Mouse (Mus musculus) intestine, embryonic 16.5 days (tissue): ENCODE results near the gene Gja3. TPM values are rescaled to one million over a fixed set of nuclear protein-coding genes. Genes with fewer than 3 reads are reported as not detected.
"Not testable (repeated sequence)": the region's sequence is repeated elsewhere in the genome, so short reads cannot be mapped to it uniquely, and the experiment has no call there.

Experiments
- ATAC-seq: fragments of 200-750 bp; cut with Nextera tagmentation; 2 replicates; pipeline ENCODE4 v1.8.0; 2017; ENCODE audit warnings: moderate TSS enrichment, moderate library complexity
- H3K27ac ChIP-seq: fragments of 300-500 bp; sonication (generic); 2 replicates; pipeline ENCODE4 v1.5.1; 2014; ENCODE audit warnings: mild to moderate bottlenecking, low read length
- H3K27me3 ChIP-seq: fragments of 300-500 bp; sonication (generic); replicated peaks from 2 replicates; pipeline ENCODE4 v1.6.1; 2014; ENCODE audit warnings: low read length, control low read depth, mixed read lengths; ENCODE audit not compliant: control insufficient read depth, insufficient read depth
- H3K36me3 ChIP-seq: fragments of 300-500 bp; sonication (generic); 2 replicates; pipeline ENCODE4 v1.6.1; 2014; ENCODE audit warnings: low read length, control low read depth; ENCODE audit not compliant: control insufficient read depth, insufficient read depth
- H3K4me1 ChIP-seq: fragments of 300-500 bp; sonication (generic); 2 replicates; pipeline ENCODE4 v1.6.1; 2014; ENCODE audit warnings: low read length, control low read depth, mixed read lengths; ENCODE audit not compliant: control insufficient read depth, insufficient read depth
- H3K4me2 ChIP-seq: fragments of 300-500 bp; sonication (generic); 2 replicates; pipeline ENCODE4 v1.6.1; 2014; ENCODE audit warnings: low read depth, low read length, control low read depth
- H3K4me3 ChIP-seq: fragments of 300-500 bp; sonication (generic); 2 replicates; pipeline ENCODE4 v1.5.1; 2014; ENCODE audit warnings: mild to moderate bottlenecking, low read length
- H3K9ac ChIP-seq: fragments of 300-500 bp; sonication (generic); 2 replicates; pipeline ENCODE4 v1.6.1; 2014; ENCODE audit warnings: low read depth, low read length
- H3K9me3 ChIP-seq: fragments of 300-500 bp; sonication (generic); 2 replicates; pipeline ENCODE4 v1.6.1; 2016; ENCODE audit warnings: low read length, control low read depth; ENCODE audit not compliant: control insufficient read depth
- WGBS: fragments of 180-500 bp; shearing (Covaris S2); extraction: QIAGEN DNeasy Blood & Tissue Kit; methylation state at CpG from one replicate; pipeline ENCODE4 v1.1.7; 2014; 5-methylcytosine and 5-hydroxymethylcytosine counted together
- polyA plus RNA-seq: library from polyadenylated mRNA; unstranded; fragments of >200 nt; fragmentation: Nextera tagmentation; extraction: Ambion mirVana; gene quantifications from 2 replicates; pipeline ENCODE4 v1.2.1, GENCODE M21; 2015

Gene Gja3
- polyA plus RNA-seq, 1 experiment from 2014 or later, result 0.26 TPM

DNA sequence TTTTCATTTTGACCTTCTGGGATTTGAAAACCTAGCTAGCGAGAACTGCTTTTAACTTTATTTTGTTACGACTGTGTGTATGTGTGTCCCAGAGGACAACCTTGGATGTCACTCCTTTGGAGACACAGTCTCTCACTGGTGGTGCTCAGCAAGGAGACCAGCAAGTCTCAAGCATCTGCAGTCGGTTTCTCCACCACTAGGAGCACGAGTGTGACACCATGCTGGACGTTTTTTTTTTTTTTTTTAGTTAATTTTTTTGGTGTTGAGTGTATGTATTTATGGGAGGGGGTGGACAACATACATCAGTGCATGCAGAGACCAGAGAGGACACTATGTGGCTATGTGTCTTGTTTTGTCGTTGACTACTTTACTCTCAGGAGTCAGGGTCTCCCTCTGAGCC lies 5.2 kb downstream of the Gja3 start:
- no peaks in the 10 kb centered on the region for H3K9me3 ChIP-seq
- no peak overlapping the region for H3K27ac ChIP-seq
- H3K4me1 ChIP-seq, result peaks cover 6% of the 10 kb centered on the region
- peaks cover 14% of the 10 kb centered on the region for H3K27me3 ChIP-seq
- no peak overlapping the region for H3K9ac ChIP-seq
- H3K4me2 ChIP-seq, result no peak overlapping the region
- H3K36me3 ChIP-seq, result no peaks in the 10 kb centered on the region
- WGBS, result 69% methylated on average over 6 of the region's 6 CpGs
- no peak for ATAC-seq
- H3K4me3 ChIP-seq, result no peak overlapping the region

GRCm38 (mm10) chr14:57043863-57044262 lies 14.0 kb downstream of the Gja3 start:
- Histone ChIP-seq H3K4me3 (no peak overlapping the region), H3K9ac (no peak overlapping the region), H3K4me2 (no peak overlapping the region), H3K4me1 (no peaks in the 10 kb centered on the region), H3K27ac (no peak overlapping the region), H3K9me3 (no peaks in the 10 kb centered on the region), H3K36me3 (no peaks in the 10 kb centered on the region), H3K27me3 (no peaks in the 10 kb centered on the region)
- no peak; the same call in 1 of the 2 replicates for ATAC-seq
- WGBS, result 60% methylated on average over 6 of the region's 6 CpGs

- Histone ChIP-seq H3K4me3 (no peak overlapping the region), H3K27me3 (0 out of 2 replicates have a peak, but pooled peaks cover 2% of the 10 kb centered on the region), H3K36me3 (no peaks in the 10 kb centered on the region), H3K4me1 (no peaks in the 10 kb centered on the region), H3K27ac (no peak overlapping the region), H3K4me2 (no peak overlapping the region), H3K9me3 (no peaks in the 10 kb centered on the region), H3K9ac (no peak overlapping the region)
- 36% methylated on average over 1 of the region's 1 CpGs for WGBS
- ATAC-seq, result peak; percentile 74
Observed at GRCm38 (mm10) chr14:57041439-57041838, 16.5 kb downstream of the Gja3 start.

GRCm38 (mm10) chr14:57034926-57035498 lies 22.9 kb downstream of the Gja3 start:
- no peaks in the 10 kb centered on the region for H3K36me3 ChIP-seq
- H3K27me3 ChIP-seq, result 0 out of 2 replicates have a peak, but pooled peaks cover 2% of the 10 kb centered on the region
- H3K4me3 ChIP-seq, result no peak overlapping the region
- no peak overlapping the region for H3K27ac ChIP-seq
- ATAC-seq, result no peak
- no peaks in the 10 kb centered on the region for H3K9me3 ChIP-seq
- 67% methylated on average over 6 of the region's 6 CpGs for WGBS
- no peaks in the 10 kb centered on the region for H3K4me1 ChIP-seq
- H3K4me2 ChIP-seq, result no peak overlapping the region
- no peak overlapping the region for H3K9ac ChIP-seq

GRCm38 (mm10) chr14:57034135-57034534 lies 23.8 kb downstream of the Gja3 start:
- Histone ChIP-seq H3K4me2 (no peak overlapping the region), H3K27me3 (0 out of 2 replicates have a peak, but pooled peaks cover 2% of the 10 kb centered on the region), H3K27ac (no peak overlapping the region), H3K4me1 (no peaks in the 10 kb centered on the region), H3K9me3 (no peaks in the 10 kb centered on the region), H3K36me3 (no peaks in the 10 kb centered on the region), H3K4me3 (no peak overlapping the region), H3K9ac (no peak overlapping the region)
- WGBS, result 44% methylated on average over 9 of the region's 9 CpGs
- no peak for ATAC-seq

DNA sequence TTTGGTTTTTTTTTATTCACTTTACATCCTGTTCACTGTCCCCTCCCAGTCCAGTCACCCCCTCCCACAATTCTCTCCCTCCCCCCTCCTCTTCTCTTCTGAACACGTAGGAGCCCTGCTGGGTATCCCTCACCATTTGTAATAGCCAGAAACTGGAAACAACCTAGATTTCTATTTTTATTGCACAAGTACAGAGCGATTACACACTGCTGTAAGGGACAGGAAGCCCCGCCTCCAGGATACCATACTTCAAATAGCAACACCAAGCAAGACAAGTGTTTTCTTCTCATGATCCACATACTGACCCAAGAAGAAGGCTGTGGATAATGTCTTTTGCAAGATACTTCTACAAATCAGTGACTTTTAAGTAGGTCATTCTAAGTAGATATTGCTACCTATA lies 25.1 kb downstream of the Gja3 start:
- Histone ChIP-seq H3K4me3 (no peak overlapping the region), H3K36me3 (no peaks in the 10 kb centered on the region), H3K9ac (no peak overlapping the region), H3K27ac (no peak overlapping the region), H3K4me1 (no peaks in the 10 kb centered on the region), H3K9me3 (no peaks in the 10 kb centered on the region), H3K4me2 (no peak overlapping the region), H3K27me3 (0 out of 2 replicates have a peak, but pooled peaks cover 2% of the 10 kb centered on the region)
- 65% methylated on average over 3 of the region's 3 CpGs for WGBS
- ATAC-seq, result no peak

DNA sequence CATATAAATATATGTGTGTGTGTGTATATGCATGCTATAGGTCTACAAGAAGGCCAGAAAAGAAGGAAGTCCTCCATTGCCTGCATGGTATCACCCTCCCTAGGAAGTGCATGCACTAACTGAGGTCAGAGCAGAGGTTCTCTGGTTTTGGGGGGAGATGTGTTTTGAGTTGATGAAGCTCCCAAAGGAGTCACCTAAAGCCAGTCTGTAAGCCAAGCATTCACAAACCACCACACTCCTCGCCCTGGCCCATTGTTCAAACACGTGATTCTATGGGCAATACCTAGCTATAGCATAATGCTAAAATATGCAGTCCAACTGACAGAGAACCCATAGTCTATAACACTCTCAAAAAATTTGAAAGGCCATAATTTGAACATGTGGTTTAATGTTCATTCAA lies 39.5 kb downstream of the Gja3 start:
- H3K4me1 ChIP-seq, result no peaks in the 10 kb centered on the region
- no peak overlapping the region for H3K4me3 ChIP-seq
- no peak for ATAC-seq
- no peak overlapping the region for H3K27ac ChIP-seq
- WGBS, result 88% methylated on average over 2 of the region's 2 CpGs
- H3K9ac ChIP-seq, result no peak overlapping the region
- no peak overlapping the region for H3K4me2 ChIP-seq
- H3K36me3 ChIP-seq, result no peaks in the 10 kb centered on the region
- H3K9me3 ChIP-seq, result no peaks in the 10 kb centered on the region
- no peaks in the 10 kb centered on the region for H3K27me3 ChIP-seq

- not testable (repeated sequence) for H3K4me1 ChIP-seq, H3K9ac ChIP-seq, H3K9me3 ChIP-seq, ATAC-seq, H3K4me3 ChIP-seq, H3K27ac ChIP-seq, H3K36me3 ChIP-seq, H3K27me3 ChIP-seq, H3K4me2 ChIP-seq
Observed at GRCm38 (mm10) chr14:57016806-57017205, 41.1 kb downstream of the Gja3 start.

DNA sequence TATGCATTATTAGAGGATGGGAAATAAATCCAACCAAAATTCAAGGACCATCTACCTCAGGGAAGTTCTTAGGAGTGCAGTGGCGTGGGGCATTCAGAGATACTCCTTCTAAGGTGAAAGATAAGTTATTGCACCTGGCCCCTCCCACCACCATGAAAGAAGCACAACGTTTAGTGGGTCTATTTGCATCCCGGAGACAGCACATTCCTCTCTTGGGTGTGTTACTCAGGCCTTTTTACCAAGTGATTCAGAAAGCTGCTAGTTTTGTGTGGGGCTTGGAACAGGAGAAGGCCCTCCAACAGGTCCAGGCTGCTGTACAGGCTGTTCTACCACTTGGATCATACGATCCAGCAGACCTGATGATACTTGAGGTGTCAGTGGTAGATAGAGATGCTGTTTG lies 69.3 kb downstream of the Gja3 start:
- Histone ChIP-seq H3K27ac (no peak overlapping the region), H3K27me3 (no peaks in the 10 kb centered on the region), H3K9ac (no peak overlapping the region), H3K9me3 (no peaks in the 10 kb centered on the region), H3K4me1 (no peaks in the 10 kb centered on the region), H3K4me2 (no peak overlapping the region), H3K36me3 (no peaks in the 10 kb centered on the region), H3K4me3 (no peak overlapping the region)
- ATAC-seq, result no peak
- WGBS, result 54% methylated on average over 4 of the region's 4 CpGs
